Mouse (Mus musculus): ENCODE measurements around the gene Xrra1. TPM values are rescaled to one million over a fixed set of nuclear protein-coding genes. Genes with fewer than 3 reads are reported as not detected.
"Not testable (repeated sequence)": the region's sequence is repeated elsewhere in the genome, so short reads cannot be mapped to it uniquely, and the experiment has no call there.

The Xrra1 gene
- 1 to 10 TPM in 1 of 2 experiments, under 1 TPM in 1; 0.64 to 1.4 TPM for total RNA-seq (2021)

- peak; percentile 97 for DNase-seq
- intact Hi-C loops (cut with DNase I), result no loop called here
These were observed at the start of gene Xrra1 for GRCm38 (mm10) chr7:99858813-99859585. Gene Xrra1 (plus strand): TSS chr7:99859116.

GRCm38 (mm10) chr7:99810814-99811213 lies 48.1 kb upstream of the Xrra1 start:
- no peak for DNase-seq

GRCm38 (mm10) chr7:99811661-99812060 lies 47.3 kb upstream of the Xrra1 start:
- no peak for DNase-seq
- intact Hi-C loops (cut with DNase I), result no loop called here

More at GRCm38 (mm10) chr7:99810814-99811213, 48.1 kb upstream of the Xrra1 start:
- intact Hi-C loops (cut with DNase I), result no loop called here

- DNase-seq, result peak; percentile 23
- intact Hi-C loops (cut with DNase I), result no loop called here
These were observed 45.5 kb upstream of the Xrra1 start for GRCm38 (mm10) chr7:99813394-99813793.

- intact Hi-C loops (cut with DNase I); DNase-seq: not testable (repeated sequence)
These were observed 40.7 kb upstream of the Xrra1 start for GRCm38 (mm10) chr7:99818181-99818725.

- DNase-seq, result no peak
- intact Hi-C loops (cut with DNase I), result no loop called here
These were observed 37.0 kb upstream of the Xrra1 start for GRCm38 (mm10) chr7:99821953-99822352.

GRCm38 (mm10) chr7:99822426-99822825 lies 36.5 kb upstream of the Xrra1 start:
- intact Hi-C loops (cut with DNase I), result no loop called here

GRCm38 (mm10) chr7:99823045-99823663 lies 35.8 kb upstream of the Xrra1 start:
- DNase-seq, result no peak
- intact Hi-C loops (cut with DNase I), result no loop called here

More at GRCm38 (mm10) chr7:99822426-99822825, 36.5 kb upstream of the Xrra1 start:
- no peak for DNase-seq

GRCm38 (mm10) chr7:99824649-99825483 lies 34.0 kb upstream of the Xrra1 start:
- intact Hi-C loops (cut with DNase I), result no loop called here
- DNase-seq, result no peak

GRCm38 (mm10) chr7:99825511-99825910 lies 33.4 kb upstream of the Xrra1 start:
- intact Hi-C loops (cut with DNase I), result no loop called here
- no peak for DNase-seq

GRCm38 (mm10) chr7:99826096-99826495 lies 32.8 kb upstream of the Xrra1 start:
- intact Hi-C loops (cut with DNase I), result no loop called here
- DNase-seq, result no peak

GRCm38 (mm10) chr7:99828083-99828570 lies 30.8 kb upstream of the Xrra1 start, which contains the start of gene Neu3:
Gene Neu3 (minus strand): TSS chr7:99828417.
- DNase-seq, result peak; percentile 94
- intact Hi-C loops (cut with DNase I), result no loop called here

GRCm38 (mm10) chr7:99833115-99833845 lies 25.6 kb upstream of the Xrra1 start:
- DNase-seq, result no peak
- intact Hi-C loops (cut with DNase I), result no loop called here

GRCm38 (mm10) chr7:99833846-99834222 lies 25.1 kb upstream of the Xrra1 start:
- DNase-seq, result no peak
- intact Hi-C loops (cut with DNase I), result no loop called here

- DNase-seq, result no peak
- intact Hi-C loops (cut with DNase I), result no loop called here
These were observed 24.5 kb upstream of the Xrra1 start for GRCm38 (mm10) chr7:99834314-99834853.

- intact Hi-C loops (cut with DNase I), result no loop called here
These were observed 22.1 kb upstream of the Xrra1 start for GRCm38 (mm10) chr7:99836781-99837180.

GRCm38 (mm10) chr7:99837358-99838071 lies 21.4 kb upstream of the Xrra1 start:
- no peak for DNase-seq
- intact Hi-C loops (cut with DNase I), result no loop called here

More at GRCm38 (mm10) chr7:99836781-99837180, 22.1 kb upstream of the Xrra1 start:
- DNase-seq, result no peak

- intact Hi-C loops (cut with DNase I), result no loop called here
- DNase-seq, result no peak
These were observed 20.7 kb upstream of the Xrra1 start for GRCm38 (mm10) chr7:99838241-99838640.

All from left cerebral cortex, postnatal 4 days (tissue).